Mouse (Mus musculus): ENCODE data around the gene Hjurp. TPM values are rescaled to one million over a fixed set of nuclear protein-coding genes. Genes with fewer than 3 reads are reported as not detected.

Gene Hjurp
- total RNA-seq, 2 experiments from 2014 or later, result 80.5 to 88.1 TPM

Other genes starting within 250 kb of the Hjurp start
- not detected for gene Ugt1a10, start 222.2 kb downstream of the Hjurp start, total RNA-seq (2021)
- gene Ugt1a9, start 206.8 kb downstream of the Hjurp start, total RNA-seq (2021), result not detected
- gene Ugt1a8, start 189.8 kb downstream of the Hjurp start, total RNA-seq (2021), result not detected
- gene Ugt1a7c, start 182.6 kb downstream of the Hjurp start, total RNA-seq (2021), result 1 to 10 TPM; 2.4 to 3.0 TPM
- 1 to 10 TPM in 1 of 2 experiments, under 1 TPM in 1; 0.81 to 1.5 TPM for gene Ugt1a6b, start 174.4 kb downstream of the Hjurp start, total RNA-seq (2021)
- 1 to 10 TPM; 1.9 to 2.0 TPM for gene Ugt1a6a, start 142.8 kb downstream of the Hjurp start, total RNA-seq (2021)
- under 1 TPM in 1 of 2 experiments, not detected in 1; 0.27 TPM for gene Ugt1a5, start 111.6 kb downstream of the Hjurp start, total RNA-seq (2021)
- not detected for gene Ugt1a2, start 77.0 kb downstream of the Hjurp start, total RNA-seq (2021)
- gene Dnajb3, start 71.9 kb downstream of the Hjurp start, total RNA-seq (2021), result 1 to 10 TPM; 3.8 to 4.9 TPM
- 1 to 10 TPM in 1 of 2 experiments, under 1 TPM in 1; 0.12 to 1.3 TPM for gene Ugt1a1, start 65.7 kb downstream of the Hjurp start, total RNA-seq (2021)
- gene Mroh2a, start 50.6 kb downstream of the Hjurp start, total RNA-seq (2021), result under 1 TPM in 1 of 2 experiments, not detected in 1; 0.13 TPM
- not detected for gene Trpm8, start within 50 bp of the Hjurp start, total RNA-seq (2021)
- gene Spp2, start 129.3 kb upstream of the Hjurp start, total RNA-seq (2021), result under 1 TPM in 1 of 2 experiments, not detected in 1; 0.86 TPM
- gene Glrp1, start 232.4 kb upstream of the Hjurp start, total RNA-seq (2021), result not detected